Mouse (Mus musculus): Measurements from ENCODE around the gene Hsp90aa1. TPM values are rescaled to one million over a fixed set of nuclear protein-coding genes. Genes with fewer than 3 reads are reported as not detected.
"Not testable (repeated sequence)": the region's sequence is repeated elsewhere in the genome, so short reads cannot be mapped to it uniquely, and the experiment has no call there.

Gene Hsp90aa1
- total RNA-seq, 2 experiments from 2014 or later: 98.6 to 163 TPM

DNA sequence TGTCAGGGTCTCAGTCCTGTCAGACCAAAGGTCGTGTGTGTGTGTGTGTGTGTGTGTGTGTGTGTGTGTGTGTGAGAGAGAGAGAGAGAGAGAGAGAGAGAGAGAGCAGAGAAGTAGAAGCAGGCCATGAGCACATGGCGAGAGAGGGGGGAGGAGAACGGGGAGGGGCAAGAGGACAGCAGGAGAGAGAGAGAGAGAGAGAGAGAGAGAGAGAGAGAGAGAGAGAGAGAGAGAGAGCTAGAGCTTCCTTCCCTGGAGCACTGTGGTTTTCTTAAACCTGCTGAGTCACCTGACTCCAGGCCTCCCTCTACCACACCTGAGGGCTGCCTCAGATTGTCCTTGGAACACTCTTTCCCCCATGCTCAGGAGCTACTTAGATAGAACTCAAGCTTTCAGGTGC lies 1.2 kb downstream of the Hsp90aa1 start:
- intact Hi-C loops (cut with DNase I): loop anchor here (10.0 kb wide), 1 partner anchor 247 kb away; no protein-coding TSS in a partner anchor

DNA sequence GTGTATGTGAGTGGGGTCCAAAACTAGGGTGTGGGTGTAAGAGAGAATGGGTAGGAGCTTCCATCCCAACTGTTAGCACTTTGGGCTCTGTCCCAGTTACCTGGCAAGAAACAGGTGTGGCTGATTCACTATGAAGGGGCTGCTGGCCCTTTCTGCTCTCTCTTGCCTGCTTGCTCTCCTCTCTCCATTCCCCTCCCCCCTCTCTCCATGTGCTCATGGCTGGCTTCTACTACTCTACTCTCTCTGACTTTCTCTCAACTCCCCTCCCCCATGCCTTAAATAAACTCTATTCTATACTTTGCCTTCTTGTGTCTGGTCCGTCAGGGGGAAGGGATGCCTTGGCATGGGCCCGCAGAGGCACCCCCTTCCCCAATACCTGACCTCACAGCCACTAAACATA lies 1.8 kb downstream of the Hsp90aa1 start:
- no peak for DNase-seq
- intact Hi-C loops (cut with DNase I): loop anchor here (10.0 kb wide), 1 partner anchor 246 kb away; no protein-coding TSS in a partner anchor

More for the DNA sequence above, 1.2 kb downstream of the Hsp90aa1 start:
- DNase-seq: not testable (repeated sequence)

DNA sequence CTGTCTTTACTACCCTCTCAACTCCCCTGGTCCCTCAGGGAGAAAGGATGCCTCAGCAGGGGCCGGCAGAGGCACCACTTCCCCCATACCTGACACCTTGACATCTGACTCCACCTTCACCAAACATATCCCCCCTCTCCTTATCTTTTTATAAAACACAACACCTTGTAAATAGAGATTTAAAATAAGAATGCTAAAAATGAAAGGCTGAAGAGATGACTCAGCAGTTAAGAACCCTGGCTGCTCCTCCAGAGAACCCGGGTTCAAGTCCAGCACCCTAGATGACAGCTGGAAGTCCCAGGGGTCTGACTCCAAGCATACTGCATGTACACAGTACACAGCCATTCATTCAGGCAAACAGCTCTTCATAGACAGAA lies 3.4 kb downstream of the Hsp90aa1 start:
- intact Hi-C loops (cut with DNase I): no loop called here
- no peak for DNase-seq

DNA sequence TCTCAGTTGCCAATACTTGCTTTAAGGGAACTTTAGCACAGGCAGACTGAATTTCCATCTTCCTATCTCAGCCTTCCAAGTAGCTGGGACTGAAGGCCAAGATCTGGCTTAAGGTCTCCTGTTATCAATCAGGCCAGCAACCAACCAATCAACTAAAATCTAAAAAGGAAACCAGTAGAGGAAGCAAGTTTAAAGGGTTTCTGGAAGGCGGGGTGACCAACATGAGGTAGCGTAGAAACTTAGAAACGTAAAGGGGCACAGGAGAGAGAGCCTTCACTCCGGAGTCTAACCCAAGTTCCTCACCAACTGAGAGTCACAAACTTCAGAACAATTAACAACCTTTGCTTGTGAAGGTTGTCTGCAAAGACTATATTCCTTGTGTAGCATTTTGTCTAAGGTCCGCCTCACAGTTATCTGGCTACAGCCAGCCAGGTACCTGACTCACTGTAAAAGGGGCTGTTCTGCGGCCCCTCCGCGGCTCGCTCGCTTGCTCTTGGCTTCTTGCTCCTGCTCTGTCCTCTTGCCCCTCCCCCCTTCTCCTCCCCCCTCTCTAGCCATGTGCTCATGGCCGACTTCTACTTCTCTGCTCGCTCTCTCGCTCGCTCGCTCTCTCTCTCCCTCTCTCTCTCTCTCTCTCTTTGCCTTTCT lies 3.9 kb downstream of the Hsp90aa1 start:
- DNase-seq: no peak
- intact Hi-C loops (cut with DNase I): no loop called here

DNA sequence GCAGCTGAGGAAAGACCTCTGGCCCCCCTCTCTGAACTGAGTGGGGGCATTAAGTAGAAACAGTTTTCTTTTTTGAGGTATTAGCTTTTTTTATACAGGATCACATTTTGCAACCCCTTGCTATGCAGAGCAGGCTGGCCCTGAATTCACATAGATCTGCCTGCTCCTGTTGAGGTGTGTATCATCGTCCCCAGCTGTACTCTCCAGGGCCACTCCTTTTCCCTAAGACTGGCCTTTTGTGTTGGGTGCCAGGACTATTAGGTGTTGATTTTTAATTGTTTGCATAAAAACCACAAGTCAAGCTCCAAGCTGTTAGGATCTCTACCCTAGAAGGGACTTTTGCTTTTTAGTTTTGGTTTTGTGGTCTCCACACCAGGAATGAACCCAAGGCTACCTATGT lies 4.4 kb downstream of the Hsp90aa1 start:
- intact Hi-C loops (cut with DNase I): no loop called here
- no peak for DNase-seq

DNA sequence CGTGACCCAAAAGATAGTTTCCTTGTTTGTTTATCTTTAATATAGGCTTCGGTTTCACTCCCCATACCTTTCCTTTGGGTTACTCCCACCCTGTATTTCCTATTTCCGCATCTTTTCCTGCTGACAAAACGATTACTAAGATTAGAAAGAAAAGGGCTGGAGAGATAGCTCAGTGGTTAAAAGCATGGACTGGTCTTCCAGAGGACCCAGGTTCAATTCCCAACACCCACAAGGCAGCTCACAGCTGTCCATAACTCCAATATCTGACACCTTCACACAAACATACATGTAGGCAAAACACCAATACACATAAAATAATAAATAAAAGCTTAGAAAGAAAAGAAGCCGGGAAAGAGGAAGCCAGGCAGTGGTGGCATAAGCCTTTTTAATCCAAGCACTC lies 5.1 kb downstream of the Hsp90aa1 start:
- intact Hi-C loops (cut with DNase I): no loop called here
- no peak for DNase-seq

DNA sequence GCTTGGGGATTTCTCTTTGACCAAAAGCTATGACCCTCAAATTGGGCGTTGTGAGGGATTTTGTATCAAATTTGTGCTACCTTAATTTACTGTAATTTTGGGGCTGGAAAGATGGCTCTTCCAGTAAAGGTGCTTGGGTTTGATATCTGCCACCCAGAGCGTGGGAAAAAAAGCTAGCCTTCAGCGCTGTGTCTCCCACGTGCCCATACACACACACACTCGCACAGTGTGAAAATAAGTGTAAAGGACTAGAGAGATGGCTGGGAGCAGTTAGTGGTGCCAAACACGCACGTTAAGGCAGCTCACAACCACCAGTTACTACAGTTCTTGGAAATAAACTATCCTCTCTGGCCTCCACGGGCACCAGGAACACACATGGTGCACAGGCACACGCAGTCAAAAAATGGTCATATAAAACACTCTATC lies 5.5 kb downstream of the Hsp90aa1 start:
- intact Hi-C loops (cut with DNase I): no loop called here
- no peak for DNase-seq

DNA sequence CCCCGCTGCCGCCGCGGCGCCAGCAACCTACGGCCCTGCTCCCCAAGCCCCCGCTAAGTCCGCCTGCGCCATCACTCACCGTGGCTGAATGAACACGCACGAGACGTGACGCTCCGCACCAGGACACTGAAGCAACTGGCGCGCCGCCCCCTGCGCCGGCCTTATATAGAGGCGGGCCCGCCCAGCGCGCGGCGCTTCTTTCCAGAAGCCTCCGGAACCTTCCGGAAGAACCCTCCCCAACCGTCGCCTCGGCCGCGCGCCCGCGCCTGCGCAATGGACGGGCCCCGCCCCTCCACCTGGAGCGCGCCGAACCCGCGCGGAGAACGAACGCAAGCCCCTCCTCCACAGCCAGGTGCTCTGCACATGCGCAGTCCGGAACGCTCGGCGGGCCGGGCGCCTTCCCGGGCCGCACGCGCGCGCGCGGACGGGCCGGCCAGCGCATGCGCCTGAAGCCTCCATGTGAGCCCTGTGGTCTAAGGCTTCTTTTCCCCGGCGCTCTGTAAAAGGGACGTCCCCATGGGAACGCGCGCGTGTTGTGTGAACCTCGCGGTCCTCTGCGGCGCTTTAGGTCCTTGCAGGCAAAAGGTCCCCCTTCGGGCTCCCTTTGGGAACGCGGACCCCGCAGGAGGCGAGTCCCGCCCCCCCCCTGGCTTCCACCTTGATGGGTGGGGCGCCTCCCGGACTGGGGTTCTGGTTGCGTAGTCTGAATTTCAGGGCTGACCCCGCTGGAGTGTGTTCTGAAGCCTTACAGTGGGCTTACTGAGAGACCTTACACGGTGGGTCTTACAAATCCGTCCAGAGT lies 6.2 kb downstream of the Hsp90aa1 start:
- peak; percentile 99 to 100 for DNase-seq
- intact Hi-C loops (cut with DNase I): no loop called here

DNA sequence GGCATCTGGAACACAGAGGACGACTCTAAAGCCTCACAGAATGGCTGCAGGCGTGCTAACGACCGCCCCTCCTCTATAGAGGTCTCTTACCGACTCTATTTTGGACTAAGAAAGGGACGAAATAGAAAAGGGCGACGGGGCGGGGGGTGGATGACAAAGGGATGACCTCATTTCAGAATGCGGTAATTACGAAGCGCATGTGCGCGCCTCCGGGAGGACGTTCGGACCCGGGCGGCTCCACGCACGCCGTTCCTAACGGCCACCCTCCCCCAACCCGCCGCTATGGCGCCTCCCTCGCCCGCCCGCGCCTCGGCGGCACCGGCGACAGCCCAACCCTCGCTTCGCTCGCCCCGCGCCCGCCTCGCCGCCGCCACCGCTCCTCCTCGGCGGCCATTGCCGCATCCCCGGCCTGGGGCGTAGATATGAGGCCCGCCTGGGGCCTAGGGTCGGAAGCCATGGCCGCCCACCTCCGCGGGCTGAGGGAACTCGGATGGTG lies 6.8 kb downstream of the Hsp90aa1 start:
- intact Hi-C loops (cut with DNase I): no loop called here

DNA sequence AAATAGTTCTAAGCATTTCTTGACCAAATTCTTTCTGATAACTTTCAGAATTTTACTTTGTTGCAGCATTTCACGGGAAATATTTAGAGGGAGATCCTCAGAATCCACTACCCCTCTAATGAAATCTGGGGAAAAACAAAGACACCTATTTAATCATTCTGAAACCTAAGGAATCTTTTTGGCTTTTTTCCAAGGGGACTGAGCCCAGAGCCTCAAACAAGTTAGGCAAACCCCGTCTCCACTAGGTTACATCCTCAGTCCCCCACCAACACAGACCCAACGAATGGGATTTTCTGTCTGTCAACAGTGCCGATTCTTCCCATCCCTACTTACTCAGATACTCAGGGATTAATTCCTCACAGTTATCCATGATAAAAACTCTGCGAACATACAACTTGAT lies 9.2 kb downstream of the Hsp90aa1 start:
- DNase-seq; intact Hi-C loops (cut with DNase I): not testable (repeated sequence)

More for the DNA sequence above, 6.8 kb downstream of the Hsp90aa1 start:
- peak in 1 of 2 experiments; percentile 66 for DNase-seq

DNA sequence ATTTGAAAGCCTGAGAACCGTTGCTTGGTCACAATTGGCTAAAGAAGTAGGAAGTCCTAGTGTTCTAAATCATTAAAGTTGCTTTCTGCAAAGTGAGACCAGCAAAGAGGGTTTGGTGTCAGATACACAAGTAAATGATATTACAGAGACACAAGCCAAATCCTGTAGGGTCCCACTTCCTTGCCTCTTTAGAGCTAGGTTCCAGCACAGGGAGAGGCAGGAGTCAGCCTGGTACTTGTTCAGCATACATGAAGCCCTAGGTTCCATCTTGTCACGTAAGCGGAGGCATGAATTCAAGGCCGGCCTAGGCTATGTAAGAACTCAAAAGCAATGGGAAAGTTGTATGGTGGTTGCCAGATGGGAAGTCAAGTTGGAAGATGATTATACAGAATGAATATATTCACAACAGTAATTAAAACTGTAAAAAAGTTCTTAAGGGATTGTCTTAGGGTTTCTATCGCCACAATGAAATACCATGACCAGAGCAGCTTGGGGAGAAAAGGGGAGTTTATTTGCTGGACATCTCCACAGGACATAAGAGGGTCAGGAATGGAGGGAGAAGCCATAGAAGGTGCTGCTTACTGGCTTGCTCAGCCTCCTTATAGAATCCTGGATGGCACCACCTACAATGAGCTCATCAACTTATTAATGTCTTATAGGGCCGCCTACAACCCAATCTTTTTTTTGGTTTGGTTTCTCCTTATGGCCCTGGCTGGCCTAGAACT lies 12.4 kb downstream of the Hsp90aa1 start:
- no peak for DNase-seq
- intact Hi-C loops (cut with DNase I): no loop called here

DNA sequence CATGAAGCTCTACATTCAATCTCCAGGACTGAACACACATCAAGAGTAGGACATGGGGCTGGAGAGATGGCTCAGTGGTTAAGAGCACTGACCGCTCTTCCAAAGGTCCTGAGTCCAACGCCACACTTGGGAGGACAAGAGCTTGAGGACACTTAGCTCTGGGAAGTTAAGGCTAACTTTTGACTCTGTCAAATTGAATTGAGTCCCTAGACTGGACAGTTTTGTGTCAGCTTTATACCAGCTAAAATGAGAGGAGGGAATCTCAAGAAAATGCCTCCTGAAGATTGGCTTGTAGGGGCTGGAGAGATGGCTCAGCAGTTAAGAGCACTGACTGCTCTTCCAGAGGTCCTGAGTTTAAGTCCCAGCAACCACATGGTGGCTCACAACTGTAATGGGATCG lies 13.6 kb downstream of the Hsp90aa1 start:
- intact Hi-C loops (cut with DNase I); DNase-seq: not testable (repeated sequence)

DNA sequence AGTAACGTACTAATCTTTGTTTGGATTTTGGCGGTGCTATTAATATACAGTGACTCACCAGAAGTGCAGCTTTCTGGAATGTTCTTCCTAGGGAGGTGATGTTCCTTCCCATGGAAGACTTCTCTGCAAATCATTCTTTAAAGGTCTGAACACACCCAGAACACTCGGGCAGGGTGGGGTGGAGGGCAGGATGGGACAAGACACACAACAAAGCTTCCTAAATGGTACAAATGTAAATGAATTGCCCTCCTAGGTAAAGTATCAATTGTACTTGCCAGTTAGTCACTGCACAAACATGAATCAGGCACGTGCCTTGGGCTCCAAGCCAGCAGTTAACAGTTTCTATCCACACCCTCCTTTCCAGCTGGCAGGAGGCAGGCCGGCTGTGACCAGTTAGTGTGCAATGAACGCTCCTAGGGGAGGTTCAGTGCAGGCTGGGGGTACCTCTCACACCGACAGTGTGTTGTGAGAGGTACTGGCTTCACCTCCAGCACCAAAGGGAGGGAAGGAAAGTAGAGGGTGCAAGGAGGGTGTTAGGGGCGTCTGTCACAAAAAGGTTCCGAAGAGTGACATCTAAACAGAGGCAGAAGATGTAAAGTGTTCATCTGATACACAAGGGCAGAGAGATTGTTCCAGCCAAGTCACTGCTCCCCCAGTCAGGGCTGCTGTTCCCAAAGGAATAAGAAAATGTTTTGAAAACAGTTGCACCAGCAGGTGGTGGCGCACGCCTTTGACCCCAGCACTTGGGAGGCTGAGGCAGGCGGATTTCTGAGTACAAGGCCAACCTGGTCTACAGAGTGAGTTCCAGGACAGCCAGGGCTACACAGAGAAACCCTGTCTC lies 14.4 kb downstream of the Hsp90aa1 start:
- peak; percentile 63 to 77 for DNase-seq
- intact Hi-C loops (cut with DNase I): no loop called here

DNA sequence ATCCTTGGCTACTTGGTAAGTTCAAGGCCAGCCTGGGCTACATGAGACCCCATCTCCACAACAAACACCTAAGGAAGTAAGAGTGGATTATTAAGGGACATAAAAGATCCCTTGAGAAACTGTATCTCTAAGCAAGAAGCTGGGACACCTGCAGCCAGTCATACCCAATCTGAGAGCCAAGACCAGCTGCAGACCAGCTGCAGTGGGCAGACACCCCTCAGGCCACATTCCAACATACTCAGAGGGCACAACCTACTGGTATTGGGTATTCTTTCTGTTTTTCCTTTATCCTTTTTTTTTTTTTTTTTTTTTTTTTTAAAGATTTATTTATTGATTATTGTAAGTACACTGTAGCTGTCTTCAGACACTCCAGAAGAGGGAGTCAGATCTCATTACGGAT lies 18.9 kb downstream of the Hsp90aa1 start:
- intact Hi-C loops (cut with DNase I): no loop called here
- no peak for DNase-seq

DNA sequence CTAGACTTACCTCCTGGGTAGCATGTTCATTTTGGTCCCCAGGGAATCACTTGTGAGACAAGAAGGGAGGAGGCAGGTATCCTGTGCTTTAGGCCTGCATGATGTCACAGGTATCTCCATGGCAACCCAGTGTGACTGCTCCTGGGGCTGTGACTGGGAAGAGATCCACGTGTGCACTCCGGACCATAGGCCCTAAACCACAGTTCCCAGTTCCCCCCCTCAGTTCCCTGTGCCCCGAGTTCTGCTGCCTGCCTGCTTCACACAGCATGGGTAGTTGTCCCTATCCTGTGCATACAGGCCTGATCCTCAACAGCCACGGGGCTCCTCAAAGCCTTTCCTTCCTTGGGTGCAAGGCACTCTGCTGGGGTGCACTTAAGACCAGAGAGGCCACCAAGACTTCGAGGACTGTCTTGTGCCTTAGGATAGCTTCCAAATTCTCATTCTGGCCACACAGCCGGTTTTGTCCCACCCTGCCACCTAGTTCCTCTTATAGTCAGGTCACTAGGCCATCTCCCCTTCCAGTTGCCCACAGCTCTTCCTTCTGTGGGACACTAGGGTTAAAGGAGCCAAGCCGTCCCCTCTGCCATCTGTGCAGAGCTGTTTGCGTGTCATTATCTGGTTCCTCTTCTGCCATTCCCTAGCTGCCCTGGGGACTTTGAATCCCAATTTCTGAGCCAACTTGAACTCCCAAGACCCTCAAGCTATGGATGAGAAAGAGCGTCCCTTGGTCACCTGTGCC lies 19.8 kb downstream of the Hsp90aa1 start, which contains the start of gene 1700001K19Rik:
1700001K19Rik (minus strand) TSS at position 59 of the 739 bp plus-strand sequence.
- DNase-seq: no peak
- intact Hi-C loops (cut with DNase I): no loop called here

DNA sequence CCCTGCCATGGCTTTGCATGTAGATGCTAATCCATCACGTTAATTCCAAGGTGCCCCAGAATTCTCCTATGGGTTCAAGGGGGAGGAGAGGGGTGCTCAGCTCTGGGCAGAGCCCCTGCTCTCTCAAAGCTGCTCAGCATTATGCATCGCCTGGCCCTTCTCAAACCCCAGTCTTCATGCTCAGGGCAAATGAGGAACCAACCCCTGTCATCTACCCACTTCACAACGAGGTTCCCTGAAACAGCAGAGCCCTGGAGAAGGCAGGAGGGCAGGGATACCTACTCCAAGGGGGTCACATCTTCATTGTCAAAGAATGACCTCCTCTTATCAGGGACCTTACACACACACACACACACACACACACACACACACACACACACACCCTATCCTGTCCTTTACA lies 20.6 kb downstream of the Hsp90aa1 start:
- intact Hi-C loops (cut with DNase I): no loop called here
- DNase-seq: no peak

DNA sequence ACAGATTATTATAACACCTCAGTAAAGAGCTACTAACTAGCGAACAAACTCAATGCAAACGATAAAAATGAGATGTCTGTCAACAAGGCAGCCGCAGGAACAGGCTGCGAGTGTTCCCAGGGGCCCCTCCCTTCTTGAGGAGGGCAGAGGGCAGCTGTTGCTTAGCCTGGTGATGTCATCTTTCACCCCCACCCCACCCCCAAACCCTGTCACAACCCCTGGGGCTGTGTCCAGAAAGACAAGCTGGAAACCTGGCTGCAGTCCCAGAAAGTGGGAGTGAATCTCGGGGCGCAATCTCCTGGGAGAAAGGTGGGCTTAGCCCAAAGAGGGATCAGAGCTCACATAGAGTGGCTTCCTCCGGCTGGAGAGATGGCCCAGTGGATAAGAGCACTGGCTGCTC lies 21.3 kb downstream of the Hsp90aa1 start:
- DNase-seq: peak; percentile 50 to 58

DNA sequence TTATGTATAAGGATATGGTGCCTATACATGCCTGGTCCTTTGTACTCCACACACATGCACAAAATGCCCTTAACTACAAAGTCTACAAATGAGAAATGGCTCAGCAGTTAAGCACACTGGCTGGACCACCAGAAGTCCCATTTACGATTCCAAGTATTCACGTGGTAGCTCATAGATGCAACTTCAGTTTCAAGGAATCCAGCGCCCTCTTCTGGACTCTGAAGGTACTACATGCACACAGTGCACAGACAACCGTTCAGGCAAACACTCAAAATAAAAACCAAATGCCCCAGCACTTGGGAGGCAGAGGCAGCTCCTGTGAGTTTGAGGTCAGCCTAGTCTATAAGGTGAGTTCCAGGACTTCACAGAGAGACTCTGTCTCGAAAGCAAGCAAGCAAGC lies 28.3 kb downstream of the Hsp90aa1 start:
- no peak for DNase-seq
- intact Hi-C loops (cut with DNase I): no loop called here

More for the DNA sequence above, 21.3 kb downstream of the Hsp90aa1 start:
- intact Hi-C loops (cut with DNase I): no loop called here

DNA sequence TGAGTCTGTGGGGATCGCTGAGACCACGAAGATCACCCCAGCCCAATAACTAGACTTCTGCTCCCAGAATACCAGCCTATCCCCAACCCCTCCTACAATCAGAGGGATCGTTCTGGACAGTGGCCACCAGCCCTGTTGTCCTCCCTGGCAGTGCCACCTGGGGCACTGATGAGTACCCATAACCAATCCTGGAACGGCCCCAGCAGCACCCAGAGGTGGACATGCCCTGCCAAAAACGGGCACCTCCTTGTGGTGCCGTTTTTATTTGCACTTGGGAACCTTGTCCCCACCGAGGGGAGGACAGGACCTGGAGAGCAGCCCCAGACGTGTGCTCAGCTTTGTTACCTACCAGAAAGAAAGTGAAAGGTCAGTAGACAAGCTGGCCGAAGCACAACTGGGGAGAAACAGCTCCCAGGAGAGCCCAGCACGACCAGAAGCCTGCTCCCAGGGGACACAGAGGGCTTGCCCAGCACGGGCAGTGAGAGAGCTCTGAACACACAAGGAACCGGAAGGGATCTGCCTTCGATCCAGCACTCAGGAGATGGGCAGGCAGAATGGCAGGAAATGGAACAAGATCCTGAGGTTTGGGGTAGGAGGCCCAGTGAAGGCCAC lies 35.0 kb downstream of the Hsp90aa1 start:
- intact Hi-C loops (cut with DNase I): no loop called here
- DNase-seq: peak; percentile 26 to 55
